Mouse (Mus musculus) mesoderm, embryonic 11.5 days (tissue): ENCODE measurements around the gene Cttnbp2.
"Not testable (repeated sequence)": the region's sequence is repeated elsewhere in the genome, so short reads cannot be mapped to it uniquely, and the experiment has no call there.

Experiments used
- DNase-seq: peaks from one replicate; pipeline ENCODE4 v3.0.0-alpha.2; 2012; ENCODE audit warnings: low read depth, low spot score

Gene Cttnbp2

GRCm38 (mm10) chr6:18417866-18418454 lies 96.7 kb downstream of the Cttnbp2 start:
- DNase-seq = no peak

- DNase-seq = no peak
Observed at GRCm38 (mm10) chr6:18415961-18416360, 98.7 kb downstream of the Cttnbp2 start.

- no peak for DNase-seq
Observed at GRCm38 (mm10) chr6:18411505-18412225, 103.0 kb downstream of the Cttnbp2 start.

GRCm38 (mm10) chr6:18408445-18408844 lies 106.2 kb downstream of the Cttnbp2 start:
- no peak for DNase-seq

- DNase-seq = peak; percentile 23
Observed at GRCm38 (mm10) chr6:18401066-18401674, 113.5 kb downstream of the Cttnbp2 start.

- no peak for DNase-seq
Observed at GRCm38 (mm10) chr6:18381380-18381779, 133.3 kb downstream of the Cttnbp2 start.

GRCm38 (mm10) chr6:18380300-18381202 lies 134.1 kb downstream of the Cttnbp2 start:
- no peak for DNase-seq

GRCm38 (mm10) chr6:18377755-18378154 lies 136.9 kb downstream of the Cttnbp2 start:
- not testable (repeated sequence) for DNase-seq

GRCm38 (mm10) chr6:18374744-18375143 lies 139.9 kb downstream of the Cttnbp2 start:
- no peak for DNase-seq

- no peak for DNase-seq
Observed at GRCm38 (mm10) chr6:18373652-18374051, 141.0 kb downstream of the Cttnbp2 start.

GRCm38 (mm10) chr6:18372447-18373228 lies 142.0 kb downstream of the Cttnbp2 start:
- DNase-seq = peak; percentile 67

- DNase-seq = no peak
Observed at GRCm38 (mm10) chr6:18369723-18370122, 144.9 kb downstream of the Cttnbp2 start.

- no peak for DNase-seq
Observed at GRCm38 (mm10) chr6:18369054-18369453, 145.6 kb downstream of the Cttnbp2 start.

GRCm38 (mm10) chr6:18362232-18362631 lies 152.4 kb downstream of the Cttnbp2 start:
- DNase-seq = no peak

- no peak for DNase-seq
Observed at GRCm38 (mm10) chr6:18360955-18361354, 153.7 kb downstream of the Cttnbp2 start.

- DNase-seq = no peak
Observed at GRCm38 (mm10) chr6:18360154-18360553, 154.5 kb downstream of the Cttnbp2 start.

- DNase-seq = peak; percentile 31
Observed at GRCm38 (mm10) chr6:18349153-18349858, 165.3 kb downstream of the Cttnbp2 start.

- no peak for DNase-seq
Observed at GRCm38 (mm10) chr6:18344272-18344671, 170.4 kb downstream of the Cttnbp2 start.

GRCm38 (mm10) chr6:18338307-18338706 lies 176.3 kb downstream of the Cttnbp2 start:
- DNase-seq = no peak

GRCm38 (mm10) chr6:18335393-18335792 lies 179.2 kb downstream of the Cttnbp2 start:
- no peak for DNase-seq
